Mouse (Mus musculus) thymus, postnatal 4 days (tissue): ENCODE data around the gene Pxt1.
A peak's percentile ranks its signal among the peaks of the same experiment; 100 is the strongest.

Experiments
- DNase-seq: peaks from one replicate; pipeline ENCODE4 v3.0.0; 2021

Pxt1 gene

DNA sequence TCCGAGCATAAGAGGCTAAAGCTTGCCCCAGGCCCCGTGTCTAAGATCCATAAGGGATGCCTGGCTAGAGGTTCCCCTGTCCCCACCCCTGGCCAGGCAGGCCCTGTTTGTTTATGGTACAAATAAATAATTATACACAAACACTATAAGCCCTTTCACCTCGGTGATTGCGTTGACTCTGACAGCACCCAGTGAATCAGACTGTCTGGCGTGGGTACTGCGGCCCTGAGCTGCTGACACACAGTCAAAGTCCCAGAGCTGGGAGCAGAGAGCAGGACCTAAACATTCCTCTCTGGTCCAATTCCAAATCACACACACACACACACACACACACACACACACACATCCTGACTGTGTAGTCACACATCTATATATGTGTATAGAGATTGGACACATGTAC is 29.7 kb downstream of the Pxt1 start:
- no peak for DNase-seq

DNA sequence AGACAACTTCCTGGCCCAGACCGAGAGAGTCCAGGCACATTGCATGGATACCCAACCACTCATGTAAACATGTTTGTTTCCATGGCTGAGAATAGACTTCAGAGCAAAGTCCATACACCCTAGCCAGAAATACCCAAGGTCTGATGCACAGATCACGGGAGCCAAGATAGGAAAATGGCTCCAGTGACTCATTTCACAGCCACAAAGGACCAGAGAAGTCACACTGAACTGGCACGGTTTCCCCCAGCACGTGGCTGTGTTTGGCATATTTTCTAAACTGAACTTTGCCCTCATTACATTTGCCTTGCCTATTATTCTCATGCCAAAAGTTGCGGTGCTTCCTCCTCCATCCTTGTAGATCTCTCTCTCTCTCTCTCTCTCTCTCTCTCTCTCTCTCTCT is 30.4 kb downstream of the Pxt1 start:
- DNase-seq: no peak

DNA sequence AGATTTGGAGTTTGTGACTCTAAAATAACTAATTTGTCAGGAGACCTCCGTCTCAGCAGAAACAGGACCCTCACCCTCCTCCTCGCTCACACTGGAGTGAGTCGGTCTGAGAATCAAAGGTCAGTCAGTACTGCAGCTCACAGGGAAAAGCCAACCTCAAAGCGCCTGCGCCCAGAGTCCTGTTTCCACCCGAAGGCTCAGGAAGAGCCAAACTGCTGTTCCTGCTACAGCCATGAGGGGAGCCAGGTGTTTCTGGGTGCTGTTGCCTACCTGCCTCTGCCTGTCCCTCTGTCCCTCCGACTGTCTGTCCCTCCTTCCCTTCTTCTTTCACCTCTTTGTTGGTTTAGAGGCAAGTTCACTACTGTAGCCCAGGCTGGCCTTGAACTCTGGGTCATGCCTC is 33.5 kb downstream of the Pxt1 start:
- peak; percentile 36 for DNase-seq

DNA sequence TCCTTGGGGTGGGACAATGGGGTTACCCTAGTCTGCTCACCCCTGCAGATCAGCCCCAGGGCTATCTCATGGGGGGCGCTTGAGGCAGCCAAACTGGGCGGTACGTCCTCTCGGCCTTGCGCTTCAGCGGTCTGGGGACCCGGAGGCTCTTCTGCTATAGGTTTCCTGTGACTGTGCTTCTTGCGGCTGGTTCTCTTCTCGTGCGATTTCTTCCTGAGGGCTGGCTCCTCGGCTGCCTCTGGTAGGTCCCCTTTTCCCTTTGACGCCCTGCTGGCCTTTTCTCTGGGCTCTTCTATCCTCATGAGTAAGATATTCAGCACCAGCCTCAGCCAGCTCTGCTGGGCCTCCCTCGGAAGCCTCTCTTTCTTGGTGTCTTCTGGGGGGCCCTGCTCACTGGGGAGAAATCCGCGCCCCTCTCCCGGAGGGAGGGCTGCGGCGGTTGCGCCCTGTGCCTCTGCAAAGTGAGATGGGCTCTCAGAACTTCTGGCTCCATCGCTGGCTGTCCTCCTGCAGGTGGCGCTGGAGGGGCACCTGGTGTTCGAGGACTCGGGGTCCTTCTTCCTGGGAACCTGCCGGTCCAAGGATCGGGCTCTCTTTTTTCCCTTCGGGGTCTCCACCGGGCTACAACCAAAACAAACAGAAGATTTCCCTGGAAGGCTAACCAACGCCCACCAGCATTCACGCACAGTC is 34.2 kb downstream of the Pxt1 start:
- peak; percentile 89 for DNase-seq

DNA sequence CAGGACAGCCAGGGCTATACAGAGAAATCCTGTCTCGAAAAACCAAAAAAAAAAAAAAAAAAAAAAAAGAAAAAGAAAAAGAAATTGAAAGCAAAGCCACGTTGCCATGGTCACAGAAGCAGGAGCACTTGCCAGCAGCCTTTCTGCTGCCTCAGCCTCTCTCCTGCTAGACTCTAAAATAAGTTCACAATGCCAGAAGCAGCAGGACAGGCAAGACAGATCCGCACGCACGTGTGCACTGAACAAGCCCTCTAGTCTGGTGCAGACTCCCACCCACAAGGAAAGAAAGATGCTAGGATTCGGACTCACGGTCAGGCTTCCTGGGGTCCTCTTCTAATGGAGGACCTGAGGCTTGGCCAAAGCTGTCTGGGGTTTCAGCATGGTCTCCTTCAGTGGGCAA is 35.7 kb downstream of the Pxt1 start:
- DNase-seq: peak; percentile 25

DNA sequence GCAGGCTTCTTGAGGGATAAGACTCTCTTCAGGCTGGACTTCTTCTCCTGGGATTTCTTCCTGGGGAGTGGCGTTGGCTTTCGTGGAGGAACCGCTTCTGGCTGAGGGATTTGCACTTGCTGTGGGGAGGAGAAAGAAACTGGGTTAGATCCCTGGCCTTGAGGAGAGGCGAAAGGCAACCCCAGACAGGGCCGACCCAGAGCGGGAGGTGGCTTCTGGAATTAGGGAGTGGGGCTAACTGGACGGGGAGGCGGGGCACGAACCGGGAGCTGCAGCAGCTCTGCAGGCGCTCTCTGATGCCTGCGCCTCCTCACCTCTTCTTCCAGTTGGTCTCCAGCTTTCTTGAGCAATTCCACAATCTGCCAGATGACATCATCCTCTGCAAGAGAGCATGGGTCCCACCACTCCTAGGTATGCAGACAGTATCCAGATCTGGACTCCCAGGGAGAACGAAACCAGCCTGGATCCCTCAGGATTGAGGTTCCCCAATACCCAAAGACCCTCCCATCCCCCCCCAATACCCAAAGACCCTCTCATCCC is 38.2 kb downstream of the Pxt1 start:
- no peak for DNase-seq

DNA sequence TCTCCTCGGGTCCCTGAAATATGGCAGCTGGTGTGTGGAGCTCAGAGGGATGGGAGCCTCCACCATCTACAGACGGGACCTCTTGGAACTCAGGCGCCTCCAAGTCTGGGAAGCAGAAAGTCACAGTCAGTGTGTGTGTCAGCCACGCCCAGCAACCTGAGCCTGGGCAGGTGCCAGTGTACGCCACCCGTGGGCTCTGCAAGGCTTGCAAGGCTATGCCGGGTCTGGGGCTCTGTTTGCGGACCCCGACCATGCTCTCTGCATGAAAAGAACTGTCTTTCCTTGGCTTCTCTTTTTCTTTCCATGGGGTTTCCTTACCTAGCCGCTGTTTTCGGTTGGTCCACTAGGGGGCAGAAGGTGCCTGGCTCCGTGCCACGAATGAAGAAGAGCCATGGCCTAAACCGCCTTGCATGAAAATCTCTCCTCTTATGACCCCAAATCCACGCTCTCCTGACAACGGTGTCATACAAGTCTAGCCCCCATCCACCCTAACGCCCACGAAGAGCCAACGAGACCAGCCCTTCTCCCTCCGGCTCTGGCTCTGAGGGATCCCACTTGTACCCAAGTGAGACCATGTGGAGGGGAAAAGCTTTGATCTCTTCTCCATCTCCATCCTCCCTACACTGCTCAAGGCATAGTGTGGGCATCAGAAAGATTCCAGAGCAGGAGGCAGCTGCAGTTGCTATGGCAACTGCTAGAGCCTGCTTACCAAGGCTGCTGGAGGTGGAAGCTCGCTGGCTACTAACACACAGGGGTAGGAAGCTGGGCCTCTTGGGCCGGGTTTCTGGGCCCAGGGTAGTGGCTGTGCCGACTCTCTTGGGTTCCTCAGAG is 38.9 kb downstream of the Pxt1 start:
- DNase-seq: peak; percentile 83

DNA sequence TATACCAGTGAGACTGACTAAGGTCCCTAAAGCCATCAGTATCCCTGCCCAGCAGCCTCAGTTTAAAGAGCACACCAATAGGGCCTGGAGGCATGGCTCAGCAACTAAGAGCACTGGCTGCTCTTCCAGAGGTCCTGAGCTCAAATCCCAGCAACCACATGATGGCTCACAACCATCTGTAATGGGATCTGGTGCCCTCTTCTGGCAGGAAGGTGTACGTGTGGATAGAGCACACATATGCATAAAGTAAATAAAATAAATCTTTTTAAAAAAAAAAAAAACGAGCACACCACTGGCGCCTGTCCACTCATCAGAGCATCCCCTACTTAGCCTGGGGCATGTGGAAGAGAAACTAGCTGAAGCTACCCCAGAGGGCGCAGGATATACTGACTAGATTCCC is 42.1 kb downstream of the Pxt1 start:
- DNase-seq: peak; percentile 50

DNA sequence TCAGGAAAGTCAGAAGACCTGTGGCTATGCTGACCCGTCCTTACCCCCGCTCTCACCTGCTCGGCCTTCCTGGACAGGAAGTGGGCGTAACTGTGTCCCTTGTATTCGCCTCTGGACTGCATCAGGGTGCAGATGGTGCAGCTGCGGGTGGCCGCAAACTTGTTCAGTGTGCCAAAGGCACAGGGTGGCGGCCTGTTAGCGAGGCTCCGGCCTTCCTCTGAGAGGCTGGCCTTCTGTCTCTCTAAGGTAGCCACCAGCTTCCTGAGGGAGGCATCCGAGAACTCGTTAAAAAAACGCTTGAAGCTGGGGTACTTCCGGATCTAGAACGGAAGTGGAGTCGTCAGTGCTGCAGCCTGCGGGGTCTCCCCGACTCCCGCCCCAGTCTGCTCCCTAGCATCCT is 44.2 kb downstream of the Pxt1 start:
- no peak for DNase-seq

DNA sequence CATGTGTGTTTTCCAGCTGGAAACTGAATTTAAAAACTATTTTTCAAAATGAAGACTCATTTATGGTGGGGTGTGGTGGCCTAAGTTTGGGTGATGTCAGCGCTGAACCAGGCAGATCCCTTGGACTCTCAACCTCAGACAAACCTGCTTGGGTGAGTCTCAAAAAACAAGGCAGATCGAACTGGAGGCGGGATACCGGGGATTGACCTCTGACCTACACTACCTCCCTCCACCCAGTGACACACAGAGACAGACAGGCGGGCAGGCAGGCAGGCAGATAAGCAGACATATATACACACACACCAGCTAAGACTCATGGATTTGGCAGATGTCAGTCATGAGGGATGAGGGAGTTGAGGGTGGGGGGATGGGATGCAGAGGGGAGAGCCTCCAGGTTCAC is 45.4 kb downstream of the Pxt1 start:
- DNase-seq: no peak

DNA sequence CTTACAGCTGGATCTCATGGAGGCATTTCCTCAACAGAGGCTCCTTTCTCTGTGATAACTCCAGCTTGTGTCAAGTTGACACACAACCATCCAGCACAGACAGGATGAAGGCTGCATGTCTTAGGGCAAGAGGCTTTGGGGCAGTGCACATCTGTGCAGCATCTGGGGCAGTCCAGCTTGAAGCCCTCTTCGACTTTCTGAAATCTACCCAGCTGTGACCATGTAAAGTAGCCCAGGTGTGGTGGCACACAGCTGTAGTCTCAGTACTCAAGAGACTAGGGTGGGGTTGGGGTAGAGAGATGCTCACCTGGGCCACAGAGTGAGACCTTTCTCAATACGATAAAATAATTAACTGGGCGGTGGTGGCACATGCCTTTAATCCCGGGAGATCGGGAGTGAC is 45.8 kb downstream of the Pxt1 start:
- DNase-seq: no peak

DNA sequence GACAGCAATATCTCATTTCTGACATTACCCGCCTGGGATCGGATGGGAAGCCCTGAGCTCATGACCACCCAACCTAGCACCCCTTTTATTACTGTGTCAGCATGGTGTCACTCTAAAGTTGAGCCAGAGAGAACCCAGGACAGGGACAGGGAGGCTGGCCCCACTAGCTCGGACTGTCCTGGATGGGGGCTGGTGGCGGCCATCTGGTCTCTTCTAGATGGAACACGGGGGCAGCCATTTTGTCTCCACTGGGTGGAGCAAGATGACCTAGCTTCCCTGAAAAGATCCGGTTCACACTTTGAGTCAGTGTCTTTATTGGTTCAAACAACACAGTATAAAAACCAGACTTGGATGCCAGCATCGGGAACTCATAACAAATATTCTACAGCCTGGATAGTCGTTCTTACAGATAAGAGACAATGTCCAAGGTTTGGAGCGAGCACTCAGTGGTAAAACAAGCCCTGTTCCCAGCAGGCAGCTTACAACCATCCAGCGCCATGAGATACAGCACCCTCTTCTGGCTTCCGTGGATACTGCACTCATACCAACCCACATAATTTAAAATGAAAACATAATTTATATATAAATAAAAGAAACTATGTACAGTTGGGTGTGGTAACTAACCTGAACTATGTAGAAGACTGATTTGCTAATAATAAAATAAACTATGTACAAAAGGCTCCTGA is 47.4 kb downstream of the Pxt1 start:
- peak; percentile 42 for DNase-seq

DNA sequence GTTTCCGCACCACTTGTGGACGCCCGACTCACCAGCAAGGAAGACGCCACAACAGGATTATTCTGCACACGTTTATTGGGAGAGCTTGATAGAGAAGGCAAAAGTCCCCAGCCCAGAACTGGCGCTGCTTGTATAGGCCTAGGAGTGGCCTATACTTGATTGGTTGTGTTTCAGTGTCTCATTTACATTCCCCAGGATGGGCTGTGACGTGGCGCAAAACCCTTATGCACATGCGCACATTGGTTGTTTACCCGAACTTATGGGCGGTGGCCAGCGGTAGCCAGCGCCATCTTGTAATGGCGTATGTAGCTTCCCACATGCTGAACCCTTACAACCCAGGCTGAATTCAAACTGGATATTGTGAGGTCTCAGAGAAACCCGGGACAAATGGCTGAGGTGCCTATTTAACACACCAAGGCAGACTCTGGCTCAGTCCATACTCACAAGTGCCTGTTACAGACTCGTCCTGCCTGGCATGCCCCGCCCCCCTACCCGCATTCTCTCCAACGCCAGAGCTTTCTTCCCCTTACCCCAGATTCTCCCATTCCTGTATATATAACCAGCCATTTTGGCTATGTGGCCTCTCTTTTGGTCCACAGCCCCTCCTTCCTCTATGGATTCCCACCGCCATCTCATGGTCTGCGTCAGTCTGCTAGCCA is 48.3 kb downstream of the Pxt1 start:
- DNase-seq: no peak

DNA sequence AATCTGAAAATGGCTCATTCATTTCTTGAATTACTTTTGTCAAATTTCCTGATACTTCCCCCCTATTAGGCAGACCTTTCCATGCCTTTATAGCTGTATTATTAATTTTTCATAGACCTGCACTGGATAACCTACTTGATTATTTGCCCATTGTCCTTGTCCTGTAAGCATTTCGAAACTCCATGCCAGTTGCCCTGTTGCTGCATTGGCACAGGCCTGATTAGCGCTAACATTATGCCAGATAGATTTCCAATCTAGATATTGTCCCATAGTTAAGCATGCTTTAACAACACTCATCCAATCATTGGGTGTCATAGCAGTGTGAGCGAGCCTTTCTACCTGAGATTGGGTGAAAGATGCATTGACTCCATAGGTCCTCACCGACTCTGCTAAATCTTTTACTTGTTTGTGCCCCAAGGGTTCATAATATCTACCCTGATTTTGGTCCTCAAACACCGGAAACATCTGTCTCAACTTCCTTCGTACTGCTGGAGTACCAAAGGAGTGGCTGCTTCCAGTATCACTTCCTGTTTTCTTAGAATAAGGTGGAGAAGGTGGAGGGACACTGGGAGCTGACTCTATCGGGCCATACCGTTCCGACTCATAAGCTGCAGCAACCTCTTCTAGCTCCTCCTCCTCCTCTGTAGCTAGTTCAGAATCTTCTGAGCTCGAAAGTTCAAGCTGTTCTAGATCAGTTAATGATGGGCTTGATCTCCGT is 49.4 kb downstream of the Pxt1 start:
- no peak for DNase-seq

DNA sequence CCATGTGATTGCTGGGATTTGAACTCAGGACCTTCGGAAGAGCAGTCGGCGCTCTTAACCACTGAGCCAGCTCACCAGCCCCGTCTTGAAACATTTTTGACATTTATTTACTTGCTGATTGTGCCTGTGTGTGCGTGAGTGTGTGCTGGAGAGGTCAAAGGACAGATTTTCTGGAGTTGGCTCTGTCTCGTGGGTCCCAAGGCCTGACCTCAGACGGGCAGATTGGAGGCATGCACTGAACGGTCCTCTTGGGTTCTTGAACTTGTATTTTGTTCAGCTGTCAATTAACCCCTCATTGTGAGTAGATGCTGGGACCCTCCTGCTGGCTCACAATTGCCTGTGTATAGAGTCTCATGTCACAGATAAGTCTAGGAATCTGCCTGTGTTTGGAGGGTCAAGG is 57.4 kb downstream of the Pxt1 start:
- no peak for DNase-seq

DNA sequence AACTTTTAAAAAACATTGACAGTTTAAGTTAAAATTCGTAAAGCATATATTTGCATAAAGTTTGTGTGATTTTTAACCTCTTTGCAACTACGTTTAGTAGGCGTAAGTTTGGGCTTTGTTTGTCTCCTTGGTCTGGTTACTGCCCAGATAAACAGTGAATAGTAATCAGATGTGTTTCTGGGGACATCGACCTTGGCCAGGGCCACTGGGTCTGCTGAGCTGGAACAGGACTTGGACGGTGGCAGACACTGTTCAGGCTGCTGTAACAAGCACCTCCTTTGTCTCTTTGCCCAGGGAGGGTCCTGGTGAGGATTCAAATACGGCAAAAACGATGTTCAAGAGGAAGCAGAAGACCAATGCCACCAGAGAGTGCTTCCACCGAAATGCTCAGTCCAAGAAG is 58.4 kb downstream of the Pxt1 start:
- no peak for DNase-seq
